Mouse (Mus musculus) limb, embryonic 10.5 days (tissue): ENCODE measurements around the gene Mkln1. TPM values are rescaled to one million over a fixed set of nuclear protein-coding genes. Genes with fewer than 3 reads are reported as not detected.

ENCODE experiments used
- DNase-seq: peaks from one replicate; pipeline ENCODE4 v3.0.0-alpha.2; 2017; ENCODE audit warnings: low spot score
- H3K27ac ChIP-seq: fragments of 300-500 bp; sonication (generic); 2 replicates; pipeline ENCODE4 v1.5.1; 2016; ENCODE audit warnings: mild to moderate bottlenecking
- H3K27me3 ChIP-seq: fragments of 300-500 bp; sonication (generic); 2 replicates; pipeline ENCODE4 v1.6.1; 2016; ENCODE audit warnings: low read depth, mild to moderate bottlenecking; ENCODE audit not compliant: poor library complexity, severe bottlenecking
- H3K36me3 ChIP-seq: fragments of 300-500 bp; sonication (generic); 2 replicates; pipeline ENCODE4 v1.6.1; 2016; ENCODE audit warnings: mild to moderate bottlenecking, moderate library complexity
- H3K4me1 ChIP-seq: fragments of 300-500 bp; sonication (generic); 2 replicates; pipeline ENCODE4 v1.6.1; 2016
- H3K4me3 ChIP-seq: fragments of 300-500 bp; sonication (generic); 2 replicates; pipeline ENCODE4 v1.5.1; 2016; ENCODE audit warnings: mild to moderate bottlenecking, moderate library complexity
- H3K9me3 ChIP-seq: fragments of 300-500 bp; sonication (generic); replicated peaks from 2 replicates; pipeline ENCODE4 v1.6.1; 2016; ENCODE audit warnings: mild to moderate bottlenecking
- WGBS: fragments of 180-500 bp; shearing (Covaris S2); methylation state at CpG from one replicate; pipeline ENCODE4 v1.1.7; 2016; 5-methylcytosine and 5-hydroxymethylcytosine counted together
- polyA plus RNA-seq: library from polyadenylated mRNA; unstranded; fragments of >200 nt; fragmentation: Nextera tagmentation; extraction: Ambion mirVana; gene quantifications from 2 replicates; pipeline ENCODE4 v1.2.1, GENCODE M21; 2016

The Mkln1 gene
- 196 and 210 TPM in 2 replicates for polyA plus RNA-seq

DNA sequence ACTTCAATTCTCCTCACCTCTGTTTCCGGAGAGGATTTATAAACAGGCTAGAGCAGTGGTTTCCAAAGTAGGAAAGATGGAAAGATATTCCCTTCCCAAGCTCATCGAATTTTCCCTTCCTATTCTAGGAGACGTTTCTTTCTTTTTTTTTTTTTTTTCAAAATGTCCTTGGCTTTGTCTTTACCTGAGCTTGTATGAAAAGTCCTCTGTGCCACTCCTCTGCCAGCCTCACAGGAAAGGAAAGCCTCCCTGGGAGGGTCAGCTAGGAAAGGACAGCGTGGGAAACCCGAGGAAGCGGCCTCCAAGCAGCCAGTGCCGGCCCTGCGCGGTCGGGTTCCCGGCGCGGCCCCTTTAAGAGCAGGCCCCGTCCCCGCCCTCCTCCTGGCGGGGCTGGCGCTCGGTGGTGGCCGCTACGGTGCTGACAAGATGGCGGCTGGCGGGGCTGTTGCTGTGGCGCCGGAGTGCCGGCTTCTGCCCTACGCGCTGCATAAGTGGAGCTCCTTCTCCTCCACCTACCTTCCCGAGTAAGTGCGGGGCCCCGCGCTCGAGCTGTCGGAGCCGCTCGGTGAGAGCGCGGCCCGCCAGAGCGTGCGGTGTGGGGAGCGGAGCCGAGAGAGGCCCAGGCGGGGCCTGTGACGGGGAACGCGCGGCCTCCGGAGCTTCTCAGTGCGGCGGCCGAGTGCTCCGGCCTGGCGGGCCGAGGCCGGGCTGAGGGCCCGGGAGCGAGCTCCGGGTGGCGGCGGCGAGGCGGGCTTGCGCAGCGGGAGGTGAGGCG is at the start of gene Mkln1:
Gene Mkln1, plus strand, starts transcription at position 305 of the 775 bp plus-strand sequence.
- WGBS: 1% methylated on average over 65 of the region's 65 CpGs

DNA sequence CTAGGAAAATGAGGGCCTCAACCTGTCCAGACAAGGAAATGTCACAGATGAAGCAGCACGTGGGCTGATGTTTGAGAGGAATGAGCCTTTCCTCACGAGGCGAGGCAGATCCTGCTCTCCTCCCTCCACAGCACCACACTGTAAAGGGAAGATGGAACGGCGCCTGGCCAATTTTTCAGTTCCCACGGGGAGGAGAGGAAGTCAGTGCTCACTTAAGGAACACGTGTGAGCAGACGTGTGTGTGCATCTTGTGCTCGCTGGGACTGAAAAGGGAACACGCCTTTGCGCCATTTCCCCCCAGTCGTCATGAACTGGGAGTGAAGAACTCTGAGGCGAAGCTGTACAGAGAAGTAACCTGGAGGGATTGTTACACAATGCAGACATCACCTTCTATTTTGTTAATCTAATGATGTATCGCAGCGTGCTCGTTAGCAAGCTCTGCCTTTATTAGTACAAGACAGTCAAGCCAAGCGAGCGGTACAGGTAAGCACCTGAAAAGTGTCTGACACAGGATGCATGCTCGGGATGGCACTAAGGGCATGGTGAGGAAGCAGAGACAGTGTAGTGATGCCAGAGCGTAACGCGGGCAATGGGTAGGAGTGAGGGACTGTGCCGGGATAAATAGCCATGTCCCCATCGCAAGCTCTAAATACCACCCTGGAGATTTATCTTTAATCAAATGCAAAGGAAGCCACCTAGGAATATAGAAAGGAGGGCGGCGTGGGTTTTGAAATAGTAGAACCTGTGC is 41.9 kb upstream of the Mkln1 start:
- H3K4me1 ChIP-seq: no peaks in the 10 kb centered on the region
- H3K27ac ChIP-seq: no peak overlapping the region
- DNase-seq: no peak
- 90% methylated on average over 26 of the region's 26 CpGs for WGBS
- H3K4me3 ChIP-seq: no peak overlapping the region
- no peaks in the 10 kb centered on the region for H3K9me3 ChIP-seq
- H3K27me3 ChIP-seq: no peaks in the 10 kb centered on the region
- no peaks in the 10 kb centered on the region for H3K36me3 ChIP-seq

More for the DNA sequence above, at the start of gene Mkln1:
- Histone ChIP-seq H3K27me3 (no peaks in the 10 kb centered on the region), H3K27ac (peak within 1 kb of the TSS; percentile 99), H3K9me3 (no peaks in the 10 kb centered on the region), H3K4me3 (peak within 1 kb of the TSS; percentile 100), H3K4me1 (peaks cover 24% of the 10 kb centered on the region), H3K36me3 (no peaks in the 10 kb centered on the region)
- peak; percentile 93 for DNase-seq

DNA sequence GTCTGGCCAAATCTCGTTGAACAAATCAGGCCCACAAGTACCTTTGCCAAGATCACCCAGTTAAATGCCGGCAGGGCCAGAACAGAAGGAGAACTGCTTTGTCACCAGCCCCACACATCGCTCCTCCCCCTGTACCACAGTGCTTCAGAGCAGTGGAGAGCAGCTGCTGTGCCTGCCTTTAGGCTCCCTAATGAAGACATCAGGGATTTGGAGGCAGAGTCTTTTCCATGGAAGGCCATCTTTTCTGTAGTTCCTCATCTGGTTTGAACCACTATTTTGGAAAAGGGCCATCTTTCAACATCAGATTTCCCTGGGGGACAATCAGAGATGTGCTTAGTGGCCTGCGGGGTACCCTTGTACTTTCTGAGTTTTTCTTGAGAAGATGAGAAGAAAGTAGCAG is 41.2 kb upstream of the Mkln1 start:
- no peaks in the 10 kb centered on the region for H3K9me3 ChIP-seq
- H3K36me3 ChIP-seq: no peaks in the 10 kb centered on the region
- no peak for DNase-seq
- no peaks in the 10 kb centered on the region for H3K27me3 ChIP-seq
- 61% methylated on average over 4 of the region's 4 CpGs for WGBS
- no peak overlapping the region for H3K27ac ChIP-seq
- H3K4me3 ChIP-seq: no peak overlapping the region
- H3K4me1 ChIP-seq: no peaks in the 10 kb centered on the region

DNA sequence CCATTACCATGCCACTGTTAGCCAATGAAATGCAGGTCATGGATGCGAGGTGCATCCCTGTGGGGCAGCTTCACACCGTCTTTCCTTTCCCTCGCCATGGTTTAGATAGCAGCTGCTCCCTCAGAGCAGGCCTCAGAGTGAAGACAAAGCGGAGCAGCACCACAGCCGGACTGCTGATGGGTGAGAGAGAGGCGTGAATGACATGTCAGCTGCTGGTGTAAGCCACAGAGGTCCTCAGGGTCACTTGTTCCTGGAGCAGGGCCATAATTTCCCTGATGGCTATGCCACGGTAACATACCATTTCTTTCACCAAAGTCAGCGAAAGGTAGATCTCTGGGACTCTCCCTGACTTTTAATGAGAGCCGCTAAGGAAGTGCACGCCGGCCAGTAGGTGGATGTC is 35.9 kb upstream of the Mkln1 start:
- no peaks in the 10 kb centered on the region for H3K27me3 ChIP-seq
- no peak overlapping the region for H3K27ac ChIP-seq
- H3K9me3 ChIP-seq: no peaks in the 10 kb centered on the region
- WGBS: 63% methylated on average over 11 of the region's 11 CpGs
- no peaks in the 10 kb centered on the region for H3K36me3 ChIP-seq
- no peak for DNase-seq
- peaks cover 1% of the 10 kb centered on the region for H3K4me1 ChIP-seq
- H3K4me3 ChIP-seq: no peak overlapping the region

DNA sequence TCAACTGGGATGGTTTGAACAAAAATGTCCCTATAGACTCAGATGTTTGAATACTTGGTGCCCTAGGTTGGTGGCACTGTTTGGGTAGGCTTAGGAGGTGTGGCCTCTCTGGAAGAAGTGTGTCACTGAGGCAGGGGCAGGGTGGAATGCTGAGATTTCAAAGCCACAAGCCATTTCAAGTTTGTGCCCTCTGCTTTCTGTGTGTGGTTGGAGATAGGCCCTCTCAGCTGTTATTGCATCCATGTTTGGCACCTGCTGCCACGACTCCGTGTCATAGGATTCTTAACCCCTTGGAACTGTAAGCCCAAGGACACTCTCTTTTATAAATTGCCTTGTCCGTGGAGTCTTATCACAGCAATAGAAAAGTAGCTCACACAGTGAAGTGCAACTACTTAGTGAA is 34.1 kb upstream of the Mkln1 start:
- Histone ChIP-seq H3K4me1 (peaks cover 6% of the 10 kb centered on the region), H3K36me3 (no peaks in the 10 kb centered on the region), H3K27me3 (no peaks in the 10 kb centered on the region), H3K27ac (no peak overlapping the region), H3K9me3 (no peaks in the 10 kb centered on the region), H3K4me3 (no peak overlapping the region)
- 97% methylated on average over 3 of the region's 3 CpGs for WGBS
- DNase-seq: no peak

DNA sequence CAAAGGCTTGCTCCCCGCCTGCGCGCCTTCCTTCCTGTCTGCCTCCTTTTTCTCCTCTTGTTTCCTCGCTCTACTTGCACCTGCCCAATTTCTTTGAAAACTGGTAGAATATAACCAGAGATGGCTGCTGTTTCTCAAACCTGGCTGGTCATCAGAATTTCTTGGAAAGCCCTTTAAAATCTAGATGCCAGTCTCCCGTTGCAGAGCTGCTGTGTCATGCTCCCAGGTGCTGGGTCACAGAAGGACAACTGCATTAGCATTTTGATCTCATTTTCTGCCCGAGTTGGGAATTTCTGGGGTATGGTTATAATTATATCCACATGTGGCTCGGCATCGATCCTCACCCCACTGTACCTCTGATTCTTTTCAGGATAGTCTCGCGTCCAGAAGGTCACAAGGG is 30.6 kb upstream of the Mkln1 start:
- H3K4me1 ChIP-seq: peaks cover 19% of the 10 kb centered on the region
- H3K4me3 ChIP-seq: no peak overlapping the region
- WGBS: 68% methylated on average over 10 of the region's 10 CpGs
- no peak overlapping the region for H3K27ac ChIP-seq
- no peaks in the 10 kb centered on the region for H3K9me3 ChIP-seq
- no peaks in the 10 kb centered on the region for H3K36me3 ChIP-seq
- DNase-seq: no peak
- no peaks in the 10 kb centered on the region for H3K27me3 ChIP-seq

DNA sequence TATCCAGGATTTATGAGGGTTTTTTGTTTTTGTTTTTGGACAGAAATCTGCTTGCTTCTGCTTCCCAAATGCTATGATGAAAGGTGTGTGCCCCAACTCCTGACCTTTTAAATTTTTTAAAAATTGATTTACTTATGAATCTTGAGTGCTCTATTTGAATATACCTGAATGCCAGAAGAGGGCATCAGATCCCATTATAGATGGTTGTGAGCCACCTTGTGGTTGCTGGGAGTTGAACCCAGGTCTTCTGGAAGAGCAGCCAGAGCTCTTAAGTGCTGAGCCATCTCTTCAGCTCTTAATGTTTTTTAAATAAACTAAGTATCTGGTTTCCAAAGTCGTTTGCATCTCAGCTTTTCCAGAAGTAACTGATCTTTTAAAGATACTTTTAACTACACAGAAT is 30.0 kb upstream of the Mkln1 start:
- H3K4me3 ChIP-seq: no peak overlapping the region
- WGBS: 59% methylated on average over 1 of the region's 1 CpGs
- no peaks in the 10 kb centered on the region for H3K27me3 ChIP-seq
- no peak overlapping the region for H3K27ac ChIP-seq
- DNase-seq: no peak
- H3K4me1 ChIP-seq: peaks cover 20% of the 10 kb centered on the region
- H3K36me3 ChIP-seq: no peaks in the 10 kb centered on the region
- no peaks in the 10 kb centered on the region for H3K9me3 ChIP-seq

DNA sequence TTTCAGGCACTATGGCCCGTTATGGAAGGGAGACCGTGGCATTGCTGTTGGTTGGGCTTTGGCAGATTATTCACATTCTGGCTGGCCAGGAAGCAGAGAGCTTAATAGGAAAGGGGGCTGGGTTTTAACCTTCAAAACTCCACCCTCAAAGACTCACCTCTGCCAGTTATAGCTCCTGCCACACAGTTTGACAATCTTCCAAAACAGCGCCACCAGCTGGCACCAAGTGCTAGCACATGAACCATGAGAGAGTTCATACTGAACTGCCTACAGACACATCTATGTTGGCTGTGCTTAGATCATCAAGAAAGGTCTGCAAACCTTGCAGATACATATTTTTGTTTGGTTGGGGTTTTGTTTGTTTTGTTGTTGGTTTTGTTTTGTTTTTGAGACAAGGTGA is 28.7 kb upstream of the Mkln1 start:
- H3K36me3 ChIP-seq: no peaks in the 10 kb centered on the region
- no peak overlapping the region for H3K4me3 ChIP-seq
- no peak overlapping the region for H3K27ac ChIP-seq
- no peaks in the 10 kb centered on the region for H3K9me3 ChIP-seq
- 68% methylated on average over 3 of the region's 3 CpGs for WGBS
- H3K4me1 ChIP-seq: peaks cover 20% of the 10 kb centered on the region
- DNase-seq: no peak
- H3K27me3 ChIP-seq: no peaks in the 10 kb centered on the region

DNA sequence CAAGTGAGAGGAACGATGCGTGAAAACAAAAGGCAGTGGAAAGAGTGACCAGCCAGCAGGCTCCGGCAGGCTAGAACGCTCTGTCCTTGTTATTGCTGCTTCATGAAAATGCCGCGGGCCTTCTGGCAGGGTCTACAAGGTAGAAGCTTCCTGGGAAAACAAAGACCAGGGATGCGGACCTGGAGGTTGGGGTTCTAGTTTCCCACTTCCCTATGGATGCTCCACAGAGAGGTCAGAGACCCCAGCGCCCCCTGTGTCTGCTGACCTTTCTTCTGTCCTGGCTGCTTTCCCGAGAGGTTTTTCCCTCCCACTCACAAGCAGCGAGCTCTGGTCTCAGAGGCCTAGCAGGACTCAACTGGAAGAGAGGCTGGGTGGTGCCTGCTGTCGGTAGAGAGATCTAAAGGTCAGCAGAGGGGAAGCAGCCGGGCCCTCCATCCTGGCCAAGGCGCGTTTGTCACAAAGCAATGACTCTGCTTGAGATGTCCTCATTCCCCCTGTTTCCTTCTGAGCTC is 27.9 kb upstream of the Mkln1 start:
- WGBS: 63% methylated on average over 14 of the region's 14 CpGs
- DNase-seq: no peak
- 0 out of 2 replicates have a peak overlapping the region, but pooled peaks have one; percentile 36 for H3K27ac ChIP-seq
- H3K4me1 ChIP-seq: peaks cover 20% of the 10 kb centered on the region
- no peak overlapping the region for H3K4me3 ChIP-seq
- no peaks in the 10 kb centered on the region for H3K36me3 ChIP-seq
- no peaks in the 10 kb centered on the region for H3K27me3 ChIP-seq
- no peaks in the 10 kb centered on the region for H3K9me3 ChIP-seq

DNA sequence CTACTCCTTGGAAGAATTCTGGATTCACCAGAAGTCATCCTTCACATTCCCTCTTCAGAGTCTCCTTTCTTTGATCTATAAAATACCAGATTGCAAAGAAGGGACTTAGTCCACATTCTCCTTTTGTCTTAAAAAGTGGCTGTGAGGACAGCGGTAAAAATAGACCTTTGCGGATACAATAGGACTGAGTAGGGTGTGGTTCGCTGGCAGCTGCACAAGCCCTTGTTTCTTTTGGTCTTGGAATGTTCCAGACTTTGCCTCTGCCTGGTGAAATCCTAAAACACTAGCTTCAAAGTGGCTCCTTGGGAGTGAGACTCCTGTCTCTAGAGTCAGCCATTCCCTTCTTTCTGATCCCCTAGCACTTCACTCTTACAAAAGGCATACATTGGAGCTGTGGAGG is 27.4 kb upstream of the Mkln1 start:
- Histone ChIP-seq H3K27me3 (no peaks in the 10 kb centered on the region), H3K27ac (no peak overlapping the region), H3K36me3 (no peaks in the 10 kb centered on the region), H3K4me3 (no peak overlapping the region), H3K4me1 (peaks cover 20% of the 10 kb centered on the region), H3K9me3 (no peaks in the 10 kb centered on the region)
- no peak for DNase-seq
- 92% methylated on average over 3 of the region's 3 CpGs for WGBS

DNA sequence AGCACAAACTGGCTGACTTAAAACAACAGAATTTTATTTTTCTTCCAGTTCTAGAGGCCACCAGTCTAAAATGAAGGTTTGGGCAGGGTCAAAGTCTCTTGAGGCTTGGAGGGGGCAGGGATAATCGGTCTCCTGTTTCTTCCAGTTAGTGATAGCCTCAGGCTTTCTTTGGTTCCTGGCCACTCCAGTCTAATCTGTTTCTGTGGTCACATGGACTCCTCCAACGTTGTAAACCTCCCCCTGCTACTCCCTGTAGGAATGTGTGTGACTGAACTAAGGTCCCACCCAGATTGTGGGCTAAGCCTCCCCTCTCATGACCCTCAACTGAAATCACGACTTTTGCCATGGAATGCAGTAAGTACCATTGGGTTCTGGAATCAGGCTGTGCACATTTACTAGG is 25.9 kb upstream of the Mkln1 start:
- no peaks in the 10 kb centered on the region for H3K9me3 ChIP-seq
- no peaks in the 10 kb centered on the region for H3K27me3 ChIP-seq
- WGBS: 34% methylated on average over 3 of the region's 3 CpGs
- H3K27ac ChIP-seq: no peak overlapping the region
- no peak for DNase-seq
- H3K4me1 ChIP-seq: peaks cover 19% of the 10 kb centered on the region
- H3K36me3 ChIP-seq: no peaks in the 10 kb centered on the region
- no peak overlapping the region for H3K4me3 ChIP-seq

DNA sequence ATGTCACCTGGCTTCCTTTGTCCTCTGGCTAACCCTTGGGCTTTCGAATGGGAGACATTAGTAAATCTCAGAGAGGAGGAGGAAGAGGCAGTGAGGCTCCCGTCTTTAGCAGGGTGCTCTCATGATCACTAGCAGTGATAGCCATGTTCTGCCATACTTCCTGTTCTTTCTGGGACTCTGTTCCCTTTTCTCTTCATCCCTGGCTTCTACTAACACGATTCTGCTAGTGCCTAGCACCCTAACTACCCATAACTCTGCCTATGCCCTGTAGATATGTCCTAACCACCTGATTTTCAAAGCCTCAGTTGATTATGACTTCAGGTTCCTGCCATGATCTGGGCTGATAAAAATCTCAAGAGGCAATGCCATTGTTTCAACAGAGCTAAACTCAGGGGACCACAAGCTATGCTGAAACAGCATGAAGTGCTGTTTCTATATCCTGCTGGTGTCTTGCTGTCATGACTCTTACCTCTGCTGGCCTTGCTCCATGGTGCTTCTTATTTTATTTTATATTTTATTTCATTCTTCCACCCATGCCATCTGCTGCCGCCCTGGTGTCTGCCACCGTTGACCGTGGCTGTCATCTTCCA is 25.4 kb upstream of the Mkln1 start:
- no peaks in the 10 kb centered on the region for H3K27me3 ChIP-seq
- H3K27ac ChIP-seq: no peak overlapping the region
- no peaks in the 10 kb centered on the region for H3K36me3 ChIP-seq
- peaks cover 14% of the 10 kb centered on the region for H3K4me1 ChIP-seq
- 91% methylated on average over 6 of the region's 6 CpGs for WGBS
- DNase-seq: no peak
- H3K4me3 ChIP-seq: no peak overlapping the region
- H3K9me3 ChIP-seq: no peaks in the 10 kb centered on the region

DNA sequence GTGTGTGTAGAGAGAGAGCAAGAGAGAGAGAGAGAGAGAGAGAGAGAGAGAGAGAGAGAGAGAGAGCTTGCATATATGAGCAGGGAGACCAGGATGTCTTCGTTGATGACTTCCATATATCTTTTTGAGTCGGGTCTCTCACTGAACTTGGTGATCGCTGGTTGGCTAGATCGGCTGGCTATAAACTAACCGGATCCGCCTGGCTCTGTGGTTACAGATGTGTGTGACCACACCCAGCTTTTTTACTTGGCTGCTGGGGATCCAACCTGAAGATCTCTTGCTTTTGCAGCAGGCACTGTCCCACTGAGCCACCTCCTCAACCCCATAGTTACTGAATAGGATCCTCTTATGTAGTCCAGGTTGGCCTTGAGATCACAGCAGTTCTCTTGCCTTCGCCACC is 15.5 kb upstream of the Mkln1 start:
- no peak for DNase-seq
- Histone ChIP-seq H3K4me1 (no peaks in the 10 kb centered on the region), H3K36me3 (no peaks in the 10 kb centered on the region), H3K27ac (no peak overlapping the region), H3K27me3 (no peaks in the 10 kb centered on the region), H3K9me3 (no peaks in the 10 kb centered on the region), H3K4me3 (no peak overlapping the region)
- WGBS: 92% methylated on average over 7 of the region's 7 CpGs
